Mouse (Mus musculus): ENCODE data around the gene 1700025B11Rik. TPM values are rescaled to one million over a fixed set of nuclear protein-coding genes. Genes with fewer than 3 reads are reported as not detected.

The 1700025B11Rik gene
- not detected in 2 replicates for polyA plus RNA-seq (2015; fragmentation: Nextera tagmentation; extraction: Ambion mirVana)

GRCm38 (mm10) chr15:77561792-77562191, at the start of gene 1700025B11Rik:
Gene 1700025B11Rik (minus strand): TSS chr15:77561892.
- no peak within 1 kb of the TSS for H3K4me2 ChIP-seq (ENCODE audit: low read depth, low read length)
- no peak within 1 kb of the TSS for H3K4me3 ChIP-seq (replicated peaks; ENCODE audit: low read length)
- H3K36me3 ChIP-seq (ENCODE audit: control insufficient read depth, insufficient read depth, low read length) = no peaks in the 10 kb centered on the region
- no peaks in the 10 kb centered on the region for H3K9me3 ChIP-seq (replicated peaks; ENCODE audit: control insufficient read depth, low read length)
- no peaks in the 10 kb centered on the region for H3K27me3 ChIP-seq (ENCODE audit: control insufficient read depth, insufficient read depth, low read length)
- H3K4me1 ChIP-seq (ENCODE audit: control insufficient read depth, insufficient read depth, low read length) = no peaks in the 10 kb centered on the region
- H3K27ac ChIP-seq (ENCODE audit: low read length) = no peak within 1 kb of the TSS
- no peak within 1 kb of the TSS for H3K9ac ChIP-seq (ENCODE audit: low read length)
- no peak for ATAC-seq (ENCODE audit: insufficient read depth, low FRiP score)

- WGBS = 89% methylated on average over 3 of the region's 3 CpGs
These were observed 44.4 kb upstream of the 1700025B11Rik start for GRCm38 (mm10) chr15:77606069-77606468.

GRCm38 (mm10) chr15:77598958-77599357, 37.3 kb upstream of the 1700025B11Rik start, which contains the start of gene Gm36245:
Gene Gm36245 (plus strand): TSS chr15:77599258.
- no peak for ATAC-seq (ENCODE audit: insufficient read depth, low FRiP score)
- WGBS = 81% methylated on average over 1 of the region's 1 CpGs
- H3K9me3 ChIP-seq (replicated peaks; ENCODE audit: control insufficient read depth, low read length) = no peaks in the 10 kb centered on the region

More at GRCm38 (mm10) chr15:77606069-77606468, 44.4 kb upstream of the 1700025B11Rik start:
- Histone ChIP-seq H3K4me1 (ENCODE audit: control insufficient read depth, insufficient read depth, low read length) (no peaks in the 10 kb centered on the region), H3K27ac (ENCODE audit: low read length) (no peak overlapping the region), H3K9me3 (replicated peaks; ENCODE audit: control insufficient read depth, low read length) (no peaks in the 10 kb centered on the region), H3K9ac (ENCODE audit: low read length) (no peak overlapping the region), H3K36me3 (ENCODE audit: control insufficient read depth, insufficient read depth, low read length) (no peaks in the 10 kb centered on the region), H3K4me2 (ENCODE audit: low read depth, low read length) (no peak overlapping the region), H3K4me3 (replicated peaks; ENCODE audit: low read length) (no peak overlapping the region), H3K27me3 (ENCODE audit: control insufficient read depth, insufficient read depth, low read length) (no peaks in the 10 kb centered on the region)
- ATAC-seq (ENCODE audit: insufficient read depth, low FRiP score) = no peak

GRCm38 (mm10) chr15:77598429-77598828, 36.7 kb upstream of the 1700025B11Rik start:
- peaks cover 3% of the 10 kb centered on the region; the same call in 1 of the 2 replicates for H3K4me1 ChIP-seq (ENCODE audit: control insufficient read depth, insufficient read depth, low read length)

More at GRCm38 (mm10) chr15:77598958-77599357, 37.3 kb upstream of the 1700025B11Rik start, which contains the start of gene Gm36245:
- no peak within 1 kb of the TSS for H3K4me2 ChIP-seq (ENCODE audit: low read depth, low read length)
- H3K4me3 ChIP-seq (replicated peaks; ENCODE audit: low read length) = no peak within 1 kb of the TSS
- no peak within 1 kb of the TSS for H3K9ac ChIP-seq (ENCODE audit: low read length)
- no peaks in the 10 kb centered on the region for H3K36me3 ChIP-seq (ENCODE audit: control insufficient read depth, insufficient read depth, low read length)
- H3K27me3 ChIP-seq (ENCODE audit: control insufficient read depth, insufficient read depth, low read length) = no peaks in the 10 kb centered on the region
- peak within 1 kb of the TSS; percentile 18; the same call in 1 of the 2 replicates for H3K27ac ChIP-seq (ENCODE audit: low read length)
- peaks cover 3% of the 10 kb centered on the region; the same call in 1 of the 2 replicates for H3K4me1 ChIP-seq (ENCODE audit: control insufficient read depth, insufficient read depth, low read length)

GRCm38 (mm10) chr15:77595961-77596360, 34.3 kb upstream of the 1700025B11Rik start, which contains the start of gene Apol10b:
Gene Apol10b (minus strand): TSS chr15:77596125.
- Histone ChIP-seq H3K27me3 (ENCODE audit: control insufficient read depth, insufficient read depth, low read length) (no peaks in the 10 kb centered on the region), H3K9ac (ENCODE audit: low read length) (no peak within 1 kb of the TSS), H3K4me3 (replicated peaks; ENCODE audit: low read length) (no peak within 1 kb of the TSS), H3K9me3 (replicated peaks; ENCODE audit: control insufficient read depth, low read length) (no peaks in the 10 kb centered on the region), H3K4me2 (ENCODE audit: low read depth, low read length) (peak within 1 kb of the TSS; percentile 29; the same call in 1 of the 2 replicates), H3K4me1 (ENCODE audit: control insufficient read depth, insufficient read depth, low read length) (peaks cover 3% of the 10 kb centered on the region; the same call in 1 of the 2 replicates), H3K27ac (ENCODE audit: low read length) (0 out of 2 replicates have a peak within 1 kb of the TSS, but pooled peaks have one; percentile 19), H3K36me3 (ENCODE audit: control insufficient read depth, insufficient read depth, low read length) (no peaks in the 10 kb centered on the region)
- no peak for ATAC-seq (ENCODE audit: insufficient read depth, low FRiP score)
- WGBS = 49% methylated on average over 5 of the region's 5 CpGs

More at GRCm38 (mm10) chr15:77598429-77598828, 36.7 kb upstream of the 1700025B11Rik start:
- WGBS = 56% methylated on average over 3 of the region's 3 CpGs
- H3K36me3 ChIP-seq (ENCODE audit: control insufficient read depth, insufficient read depth, low read length) = no peaks in the 10 kb centered on the region
- ATAC-seq (ENCODE audit: insufficient read depth, low FRiP score) = no peak
- H3K4me2 ChIP-seq (ENCODE audit: low read depth, low read length) = no peak overlapping the region
- no peaks in the 10 kb centered on the region for H3K9me3 ChIP-seq (replicated peaks; ENCODE audit: control insufficient read depth, low read length)
- no peaks in the 10 kb centered on the region for H3K27me3 ChIP-seq (ENCODE audit: control insufficient read depth, insufficient read depth, low read length)
- peak overlapping the region; percentile 18; the same call in 1 of the 2 replicates for H3K27ac ChIP-seq (ENCODE audit: low read length)
- H3K9ac ChIP-seq (ENCODE audit: low read length) = no peak overlapping the region
- no peak overlapping the region for H3K4me3 ChIP-seq (replicated peaks; ENCODE audit: low read length)

GRCm38 (mm10) chr15:77593557-77593956, 31.9 kb upstream of the 1700025B11Rik start:
- H3K9ac ChIP-seq (ENCODE audit: low read length) = no peak overlapping the region
- WGBS = 43% methylated on average over 1 of the region's 1 CpGs
- no peaks in the 10 kb centered on the region for H3K27me3 ChIP-seq (ENCODE audit: control insufficient read depth, insufficient read depth, low read length)
- H3K4me3 ChIP-seq (replicated peaks; ENCODE audit: low read length) = no peak overlapping the region
- H3K27ac ChIP-seq (ENCODE audit: low read length) = no peak overlapping the region
- peaks cover 3% of the 10 kb centered on the region; the same call in 1 of the 2 replicates for H3K4me1 ChIP-seq (ENCODE audit: control insufficient read depth, insufficient read depth, low read length)
- ATAC-seq (ENCODE audit: insufficient read depth, low FRiP score) = no peak
- no peaks in the 10 kb centered on the region for H3K9me3 ChIP-seq (replicated peaks; ENCODE audit: control insufficient read depth, low read length)
- no peak overlapping the region for H3K4me2 ChIP-seq (ENCODE audit: low read depth, low read length)
- no peaks in the 10 kb centered on the region for H3K36me3 ChIP-seq (ENCODE audit: control insufficient read depth, insufficient read depth, low read length)

- H3K36me3 ChIP-seq (ENCODE audit: control insufficient read depth, insufficient read depth, low read length) = no peaks in the 10 kb centered on the region
- H3K4me3 ChIP-seq (replicated peaks; ENCODE audit: low read length) = no peak overlapping the region
- no peaks in the 10 kb centered on the region for H3K9me3 ChIP-seq (replicated peaks; ENCODE audit: control insufficient read depth, low read length)
- no peaks in the 10 kb centered on the region for H3K27me3 ChIP-seq (ENCODE audit: control insufficient read depth, insufficient read depth, low read length)
- no peak overlapping the region for H3K9ac ChIP-seq (ENCODE audit: low read length)
- no peak overlapping the region for H3K27ac ChIP-seq (ENCODE audit: low read length)
- no peaks in the 10 kb centered on the region for H3K4me1 ChIP-seq (ENCODE audit: control insufficient read depth, insufficient read depth, low read length)
- ATAC-seq (ENCODE audit: insufficient read depth, low FRiP score) = no peak
- H3K4me2 ChIP-seq (ENCODE audit: low read depth, low read length) = no peak overlapping the region
- 55% methylated on average over 2 of the region's 2 CpGs for WGBS
These were observed 29.2 kb upstream of the 1700025B11Rik start for GRCm38 (mm10) chr15:77590881-77591280.

GRCm38 (mm10) chr15:77588981-77589380, 27.3 kb upstream of the 1700025B11Rik start:
- Histone ChIP-seq H3K36me3 (ENCODE audit: control insufficient read depth, insufficient read depth, low read length) (no peaks in the 10 kb centered on the region), H3K4me3 (replicated peaks; ENCODE audit: low read length) (no peak overlapping the region), H3K27me3 (ENCODE audit: control insufficient read depth, insufficient read depth, low read length) (no peaks in the 10 kb centered on the region), H3K9me3 (replicated peaks; ENCODE audit: control insufficient read depth, low read length) (no peaks in the 10 kb centered on the region), H3K4me2 (ENCODE audit: low read depth, low read length) (no peak overlapping the region), H3K4me1 (ENCODE audit: control insufficient read depth, insufficient read depth, low read length) (no peaks in the 10 kb centered on the region), H3K9ac (ENCODE audit: low read length) (no peak overlapping the region), H3K27ac (ENCODE audit: low read length) (no peak overlapping the region)
- no peak for ATAC-seq (ENCODE audit: insufficient read depth, low FRiP score)

- Histone ChIP-seq H3K9me3 (replicated peaks; ENCODE audit: control insufficient read depth, low read length) (no peaks in the 10 kb centered on the region; the same call in 1 of the 2 replicates), H3K4me2 (ENCODE audit: low read depth, low read length) (no peak overlapping the region), H3K27me3 (ENCODE audit: control insufficient read depth, insufficient read depth, low read length) (no peaks in the 10 kb centered on the region), H3K27ac (ENCODE audit: low read length) (no peak overlapping the region), H3K36me3 (ENCODE audit: control insufficient read depth, insufficient read depth, low read length) (no peaks in the 10 kb centered on the region), H3K4me1 (ENCODE audit: control insufficient read depth, insufficient read depth, low read length) (no peaks in the 10 kb centered on the region), H3K4me3 (replicated peaks; ENCODE audit: low read length) (no peak overlapping the region), H3K9ac (ENCODE audit: low read length) (no peak overlapping the region)
- ATAC-seq (ENCODE audit: insufficient read depth, low FRiP score) = no peak
These were observed 25.3 kb upstream of the 1700025B11Rik start for GRCm38 (mm10) chr15:77587026-77587425.

All from stomach, embryonic 16.5 days (tissue).